Mouse (Mus musculus): ENCODE measurements around the gene Epm2a. TPM values are rescaled to one million over a fixed set of nuclear protein-coding genes. Genes with fewer than 3 reads are reported as not detected.
A peak's percentile ranks its signal among the peaks of the same experiment; 100 is the strongest.

Gene Epm2a
- polyA plus RNA-seq, 1 experiment: 2.2 TPM

- Histone ChIP-seq H3K27ac (ENCODE audit: insufficient read depth, low read depth, low read length) (no peak overlapping the region), H3K4me3 (ENCODE audit: insufficient read depth, low read length) (no peak overlapping the region), H3K4me1 (ENCODE audit: control insufficient read depth, insufficient read depth, low read length) (no peaks in the 10 kb centered on the region)
- TF ChIP-seq CTCF (IDR thresholded peaks at IDR 0.05; ENCODE audit: low read depth, low read length): no peak
- no peak for TF ChIP-seq POLR2A (IDR thresholded peaks at IDR 0.05; ENCODE audit: borderline replicate concordance, low read depth, low read length)
Observed at GRCm38 (mm10) chr10:11420071-11420470, 76.9 kb downstream of the Epm2a start.

- H3K27ac ChIP-seq (ENCODE audit: insufficient read depth, low read depth, low read length): no peak overlapping the region
- H3K4me1 ChIP-seq (ENCODE audit: control insufficient read depth, insufficient read depth, low read length): no peaks in the 10 kb centered on the region
- TF ChIP-seq CTCF (IDR thresholded peaks at IDR 0.05; ENCODE audit: low read depth, low read length) (no peak), POLR2A (IDR thresholded peaks at IDR 0.05; ENCODE audit: borderline replicate concordance, low read depth, low read length) (no peak)
Observed at GRCm38 (mm10) chr10:11429059-11429812, 86.0 kb downstream of the Epm2a start.

GRCm38 (mm10) chr10:11436961-11437360 lies 93.8 kb downstream of the Epm2a start:
- TF ChIP-seq CTCF (IDR thresholded peaks at IDR 0.05; ENCODE audit: low read depth, low read length) (no peak), POLR2A (IDR thresholded peaks at IDR 0.05; ENCODE audit: borderline replicate concordance, low read depth, low read length) (no peak)
- 0 out of 2 replicates have a peak, but pooled peaks cover 2% of the 10 kb centered on the region for H3K4me1 ChIP-seq (ENCODE audit: control insufficient read depth, insufficient read depth, low read length)
- H3K4me3 ChIP-seq (ENCODE audit: insufficient read depth, low read length): no peak overlapping the region

More at GRCm38 (mm10) chr10:11429059-11429812, 86.0 kb downstream of the Epm2a start:
- no peak overlapping the region for H3K4me3 ChIP-seq (ENCODE audit: insufficient read depth, low read length)

GRCm38 (mm10) chr10:11438461-11438860 lies 95.3 kb downstream of the Epm2a start:
- Histone ChIP-seq H3K4me3 (ENCODE audit: insufficient read depth, low read length) (no peak overlapping the region), H3K4me1 (ENCODE audit: control insufficient read depth, insufficient read depth, low read length) (0 out of 2 replicates have a peak, but pooled peaks cover 2% of the 10 kb centered on the region), H3K27ac (ENCODE audit: insufficient read depth, low read depth, low read length) (no peak overlapping the region)
- TF ChIP-seq POLR2A (IDR thresholded peaks at IDR 0.05; ENCODE audit: borderline replicate concordance, low read depth, low read length) (no peak), CTCF (IDR thresholded peaks at IDR 0.05; ENCODE audit: low read depth, low read length) (no peak)

More at GRCm38 (mm10) chr10:11436961-11437360, 93.8 kb downstream of the Epm2a start:
- H3K27ac ChIP-seq (ENCODE audit: insufficient read depth, low read depth, low read length): no peak overlapping the region

GRCm38 (mm10) chr10:11439342-11439741 lies 96.1 kb downstream of the Epm2a start:
- Histone ChIP-seq H3K4me3 (ENCODE audit: insufficient read depth, low read length) (no peak overlapping the region), H3K4me1 (ENCODE audit: control insufficient read depth, insufficient read depth, low read length) (0 out of 2 replicates have a peak, but pooled peaks cover 2% of the 10 kb centered on the region), H3K27ac (ENCODE audit: insufficient read depth, low read depth, low read length) (no peak overlapping the region)
- TF ChIP-seq CTCF (IDR thresholded peaks at IDR 0.05; ENCODE audit: low read depth, low read length) (no peak), POLR2A (IDR thresholded peaks at IDR 0.05; ENCODE audit: borderline replicate concordance, low read depth, low read length) (no peak)

- H3K4me1 ChIP-seq (ENCODE audit: control insufficient read depth, insufficient read depth, low read length): no peaks in the 10 kb centered on the region
- peak; percentile 49; the same call in 1 of the 2 replicates for TF ChIP-seq CTCF (IDR thresholded peaks at IDR 0.05; ENCODE audit: low read depth, low read length)
- TF ChIP-seq POLR2A (IDR thresholded peaks at IDR 0.05; ENCODE audit: borderline replicate concordance, low read depth, low read length): no peak
- H3K27ac ChIP-seq (ENCODE audit: insufficient read depth, low read depth, low read length): no peak overlapping the region
- no peak overlapping the region for H3K4me3 ChIP-seq (ENCODE audit: insufficient read depth, low read length)
Observed at GRCm38 (mm10) chr10:11449556-11450305, 106.5 kb downstream of the Epm2a start.

- no peak overlapping the region for H3K27ac ChIP-seq (ENCODE audit: insufficient read depth, low read depth, low read length)
- TF ChIP-seq POLR2A (IDR thresholded peaks at IDR 0.05; ENCODE audit: borderline replicate concordance, low read depth, low read length) (no peak), CTCF (IDR thresholded peaks at IDR 0.05; ENCODE audit: low read depth, low read length) (no peak)
- H3K4me3 ChIP-seq (ENCODE audit: insufficient read depth, low read length): no peak overlapping the region
- H3K4me1 ChIP-seq (ENCODE audit: control insufficient read depth, insufficient read depth, low read length): no peaks in the 10 kb centered on the region
Observed at GRCm38 (mm10) chr10:11452537-11452936, 109.3 kb downstream of the Epm2a start.

- H3K4me3 ChIP-seq (ENCODE audit: insufficient read depth, low read length): no peak overlapping the region
- no peak for TF ChIP-seq POLR2A (IDR thresholded peaks at IDR 0.05; ENCODE audit: borderline replicate concordance, low read depth, low read length)
- TF ChIP-seq CTCF (IDR thresholded peaks at IDR 0.05; ENCODE audit: low read depth, low read length): peak; percentile 26; the same call in 1 of the 2 replicates
- no peaks in the 10 kb centered on the region for H3K4me1 ChIP-seq (ENCODE audit: control insufficient read depth, insufficient read depth, low read length)
- H3K27ac ChIP-seq (ENCODE audit: insufficient read depth, low read depth, low read length): no peak overlapping the region
Observed at GRCm38 (mm10) chr10:11457445-11457844, 114.2 kb downstream of the Epm2a start.

GRCm38 (mm10) chr10:11491956-11492355 lies 148.8 kb downstream of the Epm2a start:
- H3K4me3 ChIP-seq (ENCODE audit: insufficient read depth, low read length): no peak overlapping the region
- no peak overlapping the region for H3K27ac ChIP-seq (ENCODE audit: insufficient read depth, low read depth, low read length)
- no peaks in the 10 kb centered on the region for H3K4me1 ChIP-seq (ENCODE audit: control insufficient read depth, insufficient read depth, low read length)
- TF ChIP-seq POLR2A (IDR thresholded peaks at IDR 0.05; ENCODE audit: borderline replicate concordance, low read depth, low read length) (no peak), CTCF (IDR thresholded peaks at IDR 0.05; ENCODE audit: low read depth, low read length) (no peak)

Other genes with a start within 250 kb of the Epm2a start
- 13.8 and 15.1 TPM in 2 replicates for gene Shprh, start 194.0 kb upstream of the Epm2a start, polyA plus RNA-seq (2012; ENCODE audit: insufficient read depth, insufficient read length, missing spikeins)
- 7.2 and 9.2 TPM in 2 replicates for gene Fbxo30, start 62.1 kb upstream of the Epm2a start, polyA plus RNA-seq (2012; ENCODE audit: insufficient read depth, insufficient read length, missing spikeins)

All from bone marrow macrophage, adult 2 months (primary cell).